Mouse (Mus musculus): ENCODE data around the gene Hmgn2. TPM values are rescaled to one million over a fixed set of nuclear protein-coding genes. Genes with fewer than 3 reads are reported as not detected.

Gene Hmgn2
- polyA plus RNA-seq, 1 experiment from 2014 or later = 2,768 TPM

Other genes starting within 250 kb of the Hmgn2 start
- 26.9 and 29.4 TPM in 2 replicates for gene Arid1a, start 211.9 kb downstream of the Hmgn2 start, polyA plus RNA-seq (2015; fragmentation: Nextera tagmentation; extraction: Ambion mirVana)
- gene Rps6ka1, start 80.9 kb downstream of the Hmgn2 start, polyA plus RNA-seq (2015; fragmentation: Nextera tagmentation; extraction: Ambion mirVana) = 43.8 and 44.5 TPM in 2 replicates
- 44.4 and 47.3 TPM in 2 replicates for gene Dhdds, start 32.3 kb upstream of the Hmgn2 start, polyA plus RNA-seq (2015; fragmentation: Nextera tagmentation; extraction: Ambion mirVana)
- 0.10 and 0.15 TPM in 2 replicates for gene Lin28a, start 50.2 kb upstream of the Hmgn2 start, polyA plus RNA-seq (2015; fragmentation: Nextera tagmentation; extraction: Ambion mirVana)
- not detected in 2 replicates for gene Zfp683, start 85.2 kb upstream of the Hmgn2 start, polyA plus RNA-seq (2015; fragmentation: Nextera tagmentation; extraction: Ambion mirVana)
- 3.0 and 5.6 TPM in 2 replicates for gene Crybg2, start 92.2 kb upstream of the Hmgn2 start, polyA plus RNA-seq (2015; fragmentation: Nextera tagmentation; extraction: Ambion mirVana)
- 18.3 and 19.7 TPM in 2 replicates for gene Cd52, start 126.4 kb upstream of the Hmgn2 start, polyA plus RNA-seq (2015; fragmentation: Nextera tagmentation; extraction: Ambion mirVana)
- gene Ubxn11, start 133.9 kb upstream of the Hmgn2 start, polyA plus RNA-seq (2015; fragmentation: Nextera tagmentation; extraction: Ambion mirVana) = 9.1 and 9.6 TPM in 2 replicates
- gene Sh3bgrl3, start 160.1 kb upstream of the Hmgn2 start, polyA plus RNA-seq (2015; fragmentation: Nextera tagmentation; extraction: Ambion mirVana) = 406 and 408 TPM in 2 replicates
- gene Cep85, start 218.5 kb upstream of the Hmgn2 start, polyA plus RNA-seq (2015; fragmentation: Nextera tagmentation; extraction: Ambion mirVana) = 37.8 and 45.3 TPM in 2 replicates
- gene Gm7534, start 234.4 kb upstream of the Hmgn2 start, polyA plus RNA-seq (2015; fragmentation: Nextera tagmentation; extraction: Ambion mirVana) = not detected in 2 replicates